Mouse (Mus musculus) kidney, embryonic 14.5 days (tissue): Measurements from ENCODE around the gene St3gal3. TPM values are rescaled to one million over a fixed set of nuclear protein-coding genes. Genes with fewer than 3 reads are reported as not detected.
A peak's percentile ranks its signal among the peaks of the same experiment; 100 is the strongest.

Experiments
- ATAC-seq: fragments of 200-750 bp; cut with Nextera tagmentation; 2 replicates; pipeline ENCODE4 v1.8.0; 2017; ENCODE audit warnings: moderate number of reproducible peaks, mild to moderate bottlenecking, moderate TSS enrichment, moderate library complexity; ENCODE audit not compliant: low FRiP score, low TSS enrichment
- H3K27ac ChIP-seq: fragments of 300-500 bp; sonication (generic); 2 replicates; pipeline ENCODE4 v1.5.1; 2014; ENCODE audit warnings: low read depth, mild to moderate bottlenecking, low read length, moderate library complexity, mixed read lengths
- H3K27me3 ChIP-seq: fragments of 300-500 bp; sonication (generic); 2 replicates; pipeline ENCODE4 v1.6.1; 2014; ENCODE audit warnings: mild to moderate bottlenecking, low read length; ENCODE audit not compliant: control insufficient read depth, insufficient read depth
- H3K36me3 ChIP-seq: fragments of 300-500 bp; sonication (generic); 2 replicates; pipeline ENCODE4 v1.6.1; 2014; ENCODE audit warnings: low read length, mixed read lengths; ENCODE audit not compliant: control insufficient read depth, insufficient read depth
- H3K4me1 ChIP-seq: fragments of 300-500 bp; sonication (generic); 2 replicates; pipeline ENCODE4 v1.6.1; 2014; ENCODE audit warnings: low read length, mixed read lengths; ENCODE audit not compliant: control insufficient read depth, insufficient read depth
- H3K4me2 ChIP-seq: fragments of 300-500 bp; sonication (generic); replicated peaks from 2 replicates; pipeline ENCODE4 v1.6.1; 2014; ENCODE audit warnings: low read depth, mild to moderate bottlenecking, low read length
- H3K4me3 ChIP-seq: fragments of 300-500 bp; sonication (generic); 2 replicates; pipeline ENCODE4 v1.5.1; 2014; ENCODE audit warnings: mild to moderate bottlenecking, low read length
- H3K9ac ChIP-seq: fragments of 300-500 bp; sonication (generic); 2 replicates; pipeline ENCODE4 v1.6.1; 2014; ENCODE audit warnings: low read depth, mild to moderate bottlenecking, low read length, moderate library complexity
- H3K9me3 ChIP-seq: fragments of 300-500 bp; sonication (generic); 2 replicates; pipeline ENCODE4 v1.6.1; 2016; ENCODE audit warnings: low read length; ENCODE audit not compliant: control insufficient read depth
- WGBS: fragments of 180-500 bp; shearing (Covaris S2); extraction: QIAGEN DNeasy Blood & Tissue Kit; methylation state at CpG from one replicate; pipeline ENCODE4 v1.1.7; 2014; 5-methylcytosine and 5-hydroxymethylcytosine counted together
- polyA plus RNA-seq: library from polyadenylated mRNA; unstranded; fragments of >200 nt; fragmentation: Nextera tagmentation; extraction: Ambion mirVana; gene quantifications from 2 replicates; pipeline ENCODE4 v1.2.1, GENCODE M21; 2014

The St3gal3 gene
- polyA plus RNA-seq: 6.8 and 11.0 TPM in 2 replicates

DNA sequence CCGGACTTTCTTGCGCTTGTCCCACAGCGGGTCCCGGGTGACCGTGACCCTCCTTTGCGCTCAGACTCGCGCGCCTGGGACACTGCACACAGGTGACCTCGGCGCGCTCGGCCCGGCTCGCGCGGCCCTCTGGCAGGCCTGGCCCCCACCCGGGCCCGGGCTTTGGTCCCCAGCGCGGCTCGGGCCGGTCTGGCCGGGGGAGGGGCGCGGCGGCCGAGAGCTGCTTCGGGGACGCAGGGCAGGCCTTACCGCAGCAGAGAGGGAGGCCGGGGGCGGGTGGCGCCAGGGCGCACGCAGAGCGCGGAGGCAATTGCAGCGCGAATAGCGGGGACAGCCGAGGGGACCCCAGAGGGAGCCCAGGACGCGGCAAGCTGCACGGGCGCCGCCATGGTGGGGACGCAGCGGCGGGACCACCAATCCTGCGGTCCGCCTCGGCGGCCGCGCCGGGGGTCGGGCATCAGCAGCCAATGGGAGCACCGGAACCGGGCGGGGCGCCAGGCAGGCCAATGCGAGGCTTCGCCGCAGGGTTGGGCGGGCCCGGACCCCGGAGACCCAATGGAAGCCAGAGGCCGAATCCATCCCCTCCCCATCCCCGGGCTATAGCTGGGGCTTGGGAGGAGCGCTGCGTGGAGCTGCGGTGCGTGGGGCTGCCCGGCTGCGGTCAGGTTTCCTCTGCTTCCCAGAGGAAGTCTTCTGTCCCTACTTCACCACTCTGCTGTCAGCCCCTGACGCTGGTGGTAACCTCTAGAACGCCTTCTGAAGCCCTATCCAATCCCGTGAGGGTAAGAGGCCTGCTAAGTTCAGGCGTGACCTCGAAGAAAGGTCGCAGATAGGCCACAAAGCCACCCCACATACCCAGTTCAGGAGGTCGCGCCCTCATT lies at the start of gene St3gal3:
TSS of gene St3gal3 (minus strand) at position 430 of the 881 bp plus-strand sequence.
- Histone ChIP-seq H3K36me3 (peaks cover 35% of the 10 kb centered on the region), H3K4me3 (peak within 1 kb of the TSS; percentile 99), H3K4me2 (peak within 1 kb of the TSS; percentile 75), H3K4me1 (peaks cover 14% of the 10 kb centered on the region), H3K9me3 (no peaks in the 10 kb centered on the region), H3K9ac (peak within 1 kb of the TSS; percentile 91), H3K27ac (peak within 1 kb of the TSS; percentile 62; the same call in 1 of the 2 replicates), H3K27me3 (no peaks in the 10 kb centered on the region)
- peak; percentile 99 for ATAC-seq
- under 1% methylated on average over 73 of the region's 84 CpGs for WGBS

DNA sequence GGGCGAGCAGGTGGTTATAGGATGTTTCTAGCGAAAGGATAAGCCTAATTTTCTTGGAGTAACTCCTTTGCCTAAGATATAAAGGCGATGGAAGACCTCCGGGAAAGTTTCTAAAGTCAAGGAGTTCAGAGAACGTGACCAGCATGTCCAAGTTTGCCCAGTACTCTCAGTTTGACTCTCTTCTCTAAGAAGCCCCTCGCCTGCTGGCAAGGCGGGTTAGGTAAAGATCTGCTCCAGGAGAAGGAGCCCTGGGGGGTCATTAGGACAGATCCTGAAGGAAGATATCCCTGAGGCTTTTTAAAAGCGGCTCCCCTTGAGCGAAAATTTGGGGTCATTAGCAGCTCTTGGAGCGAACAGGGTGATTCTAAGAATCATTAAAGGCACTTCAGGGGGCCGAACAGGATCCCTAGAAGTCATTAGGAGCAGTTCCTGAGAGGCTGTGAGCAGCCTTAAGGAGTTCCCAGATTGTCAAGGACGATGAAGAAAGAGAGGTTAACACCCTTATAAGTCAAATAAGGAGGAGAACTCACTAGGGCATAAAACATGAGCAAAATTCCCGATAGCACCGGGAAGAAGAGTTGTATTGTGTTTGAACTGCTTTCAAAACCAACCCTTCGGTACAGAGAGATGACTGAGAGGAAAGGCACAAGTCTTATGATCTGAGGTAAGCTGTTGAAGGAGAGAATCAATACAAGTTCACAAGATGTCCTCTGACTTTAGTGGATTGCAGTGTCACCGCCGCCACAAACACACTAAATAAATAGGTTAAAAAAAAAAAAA lies 45.8 kb upstream of the St3gal3 start:
- 12% methylated on average over 17 of the region's 17 CpGs for WGBS
- H3K27me3 ChIP-seq: no peaks in the 10 kb centered on the region
- H3K4me3 ChIP-seq: peak overlapping the region; percentile 85
- peaks cover 10% of the 10 kb centered on the region for H3K4me1 ChIP-seq
- peak overlapping the region; percentile 85 for H3K9ac ChIP-seq
- no peaks in the 10 kb centered on the region for H3K9me3 ChIP-seq
- peak overlapping the region; percentile 83 for H3K4me2 ChIP-seq
- peaks cover 20% of the 10 kb centered on the region for H3K36me3 ChIP-seq
- peak overlapping the region; percentile 91 for H3K27ac ChIP-seq
- ATAC-seq: no peak

DNA sequence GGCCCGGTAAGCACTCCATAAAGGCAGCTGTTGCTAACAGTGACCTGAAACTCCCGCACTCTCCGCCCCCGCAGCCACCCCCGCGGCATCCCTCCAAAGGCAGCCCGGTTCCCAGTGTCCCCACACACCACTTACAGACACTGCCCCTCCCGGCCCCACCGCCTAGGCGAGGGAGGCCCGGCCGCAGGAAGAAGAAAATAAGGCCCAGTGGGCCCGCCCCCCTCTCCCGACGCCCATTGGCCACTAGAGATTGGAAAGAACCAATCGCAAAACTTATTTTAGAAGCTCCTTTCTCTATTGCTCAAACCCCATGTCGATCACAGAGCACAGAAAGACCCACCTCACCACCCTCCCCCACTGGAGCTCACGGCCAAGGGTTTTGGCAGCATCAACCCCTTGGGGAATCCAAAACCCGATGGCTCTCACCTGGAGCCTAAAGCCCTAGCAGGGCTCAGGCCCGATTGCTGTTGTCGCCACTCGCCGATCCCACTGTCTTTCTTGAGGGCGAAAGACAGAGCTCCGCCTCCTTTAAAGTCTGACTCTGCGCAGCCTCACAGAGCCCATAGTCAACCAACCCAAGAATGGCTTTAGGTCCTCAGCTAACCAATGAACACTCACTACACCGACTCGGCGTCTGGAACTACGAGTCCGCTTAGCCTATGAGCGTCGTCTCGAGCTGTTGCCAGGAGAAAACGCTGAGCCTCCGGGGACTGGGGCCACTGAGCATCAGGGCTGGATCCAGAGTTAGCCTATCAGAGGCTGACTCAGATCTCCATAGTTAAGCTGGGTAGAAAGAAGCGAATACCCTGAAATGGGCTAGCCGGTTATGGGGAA lies 45.0 kb upstream of the St3gal3 start, which contains the start of gene Kdm4a:
TSS of gene Kdm4a (minus strand) at position 577 of the 834 bp plus-strand sequence.
- Histone ChIP-seq H3K27me3 (no peaks in the 10 kb centered on the region), H3K4me3 (peak within 1 kb of the TSS; percentile 85), H3K36me3 (peaks cover 28% of the 10 kb centered on the region), H3K9me3 (no peaks in the 10 kb centered on the region), H3K9ac (peak within 1 kb of the TSS; percentile 85), H3K4me2 (peak within 1 kb of the TSS; percentile 83), H3K27ac (peak within 1 kb of the TSS; percentile 91), H3K4me1 (peaks cover 10% of the 10 kb centered on the region)
- under 1% methylated on average over 38 of the region's 38 CpGs for WGBS
- peak; percentile 99 for ATAC-seq

GRCm38 (mm10) chr4:118178952-118179466 lies 44.3 kb upstream of the St3gal3 start:
- peaks cover 10% of the 10 kb centered on the region for H3K4me1 ChIP-seq
- ATAC-seq: no peak
- H3K9ac ChIP-seq: peak overlapping the region; percentile 85
- H3K27me3 ChIP-seq: no peaks in the 10 kb centered on the region
- peak overlapping the region; percentile 91 for H3K27ac ChIP-seq
- H3K4me2 ChIP-seq: peak overlapping the region; percentile 60
- H3K9me3 ChIP-seq: no peaks in the 10 kb centered on the region
- H3K36me3 ChIP-seq: peaks cover 35% of the 10 kb centered on the region
- WGBS: under 1% methylated on average over 12 of the region's 12 CpGs
- peak overlapping the region; percentile 85 for H3K4me3 ChIP-seq

DNA sequence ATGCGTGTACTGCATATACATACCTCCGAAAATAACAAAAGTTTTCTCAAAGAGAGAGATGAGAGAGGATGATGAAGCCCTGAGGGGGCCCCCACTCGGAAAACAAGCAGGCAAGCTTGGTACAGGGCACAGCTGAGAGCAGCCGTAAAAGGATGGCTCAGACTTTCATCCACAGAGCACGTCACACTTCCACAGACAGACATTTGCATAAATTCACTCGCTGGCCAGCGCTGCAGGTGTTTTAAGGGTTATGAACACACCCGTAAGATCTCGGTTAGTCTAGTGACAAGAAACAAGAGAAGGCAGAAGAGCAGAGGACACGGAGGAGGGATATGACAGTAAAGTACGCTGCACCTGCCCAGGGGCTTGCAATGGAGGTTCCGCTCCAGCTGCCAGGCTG lies 37.7 kb upstream of the St3gal3 start:
- no peaks in the 10 kb centered on the region for H3K27me3 ChIP-seq
- WGBS: 82% methylated on average over 12 of the region's 12 CpGs
- ATAC-seq: no peak
- H3K4me2 ChIP-seq: no peak overlapping the region
- H3K27ac ChIP-seq: no peak overlapping the region
- no peak overlapping the region for H3K9ac ChIP-seq
- no peaks in the 10 kb centered on the region for H3K4me1 ChIP-seq
- H3K4me3 ChIP-seq: no peak overlapping the region
- H3K9me3 ChIP-seq: no peaks in the 10 kb centered on the region
- peaks cover 97% of the 10 kb centered on the region for H3K36me3 ChIP-seq

DNA sequence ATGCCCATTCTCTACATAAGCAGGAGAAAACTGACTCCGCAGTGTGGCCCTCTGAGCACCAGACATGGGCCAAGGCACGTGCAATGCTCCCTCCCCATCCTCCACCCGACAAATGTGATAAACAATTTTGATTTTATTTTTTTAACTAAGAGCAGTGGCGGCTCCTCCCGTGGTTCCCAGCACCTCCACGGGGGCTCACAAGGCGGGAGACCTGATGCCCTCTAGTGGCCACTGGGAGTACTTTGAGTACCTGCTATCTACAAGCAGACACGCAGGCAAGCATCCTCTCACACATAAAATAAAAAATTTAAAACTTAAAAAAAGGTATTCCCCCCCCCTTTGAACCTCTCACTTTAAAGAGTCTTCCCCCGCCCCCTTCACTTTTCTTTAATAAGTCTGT lies 36.3 kb upstream of the St3gal3 start:
- no peak overlapping the region for H3K27ac ChIP-seq
- H3K36me3 ChIP-seq: peaks cover 97% of the 10 kb centered on the region
- no peak for ATAC-seq
- no peak overlapping the region for H3K4me2 ChIP-seq
- WGBS: 84% methylated on average over 9 of the region's 9 CpGs
- no peak overlapping the region for H3K9ac ChIP-seq
- H3K4me3 ChIP-seq: no peak overlapping the region
- H3K27me3 ChIP-seq: no peaks in the 10 kb centered on the region
- H3K9me3 ChIP-seq: no peaks in the 10 kb centered on the region
- H3K4me1 ChIP-seq: no peaks in the 10 kb centered on the region

GRCm38 (mm10) chr4:118162123-118162522 lies 27.4 kb upstream of the St3gal3 start:
- Histone ChIP-seq H3K4me1 (no peaks in the 10 kb centered on the region), H3K9me3 (no peaks in the 10 kb centered on the region), H3K4me3 (no peak overlapping the region), H3K9ac (no peak overlapping the region), H3K36me3 (peaks cover 94% of the 10 kb centered on the region), H3K27ac (no peak overlapping the region), H3K27me3 (no peaks in the 10 kb centered on the region), H3K4me2 (no peak overlapping the region)
- no peak for ATAC-seq
- 90% methylated on average over 12 of the region's 12 CpGs for WGBS

DNA sequence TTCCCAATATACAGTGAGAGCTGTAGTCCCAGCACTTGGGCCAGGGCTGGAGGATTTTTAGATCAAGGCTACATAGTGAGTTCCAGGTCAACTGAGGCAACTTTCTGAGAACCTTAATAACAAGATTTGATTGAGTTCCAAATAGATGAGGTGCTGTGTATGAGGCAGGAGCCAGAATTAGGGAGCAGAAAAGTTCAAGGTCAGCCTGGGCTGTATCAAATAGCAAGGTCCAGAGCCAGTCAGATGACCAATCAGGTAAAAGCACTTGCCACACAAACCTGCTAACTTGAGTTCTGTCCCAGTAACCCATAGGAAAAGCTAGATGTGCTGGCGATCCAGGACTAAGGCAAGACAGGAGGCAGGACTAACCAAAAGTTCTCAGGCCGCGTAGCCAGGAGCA lies 23.0 kb upstream of the St3gal3 start:
- Histone ChIP-seq H3K9me3 (no peaks in the 10 kb centered on the region), H3K4me1 (no peaks in the 10 kb centered on the region), H3K4me3 (no peak overlapping the region), H3K27ac (no peak overlapping the region), H3K36me3 (peaks cover 99% of the 10 kb centered on the region), H3K9ac (no peak overlapping the region), H3K4me2 (no peak overlapping the region), H3K27me3 (no peaks in the 10 kb centered on the region)
- WGBS: 95% methylated on average over 3 of the region's 3 CpGs
- no peak for ATAC-seq
